Mouse (Mus musculus) cerebral cortex, adult 2 months (tissue): ENCODE results near the gene Hnrnpul1.

Experiments
- WGBS: fragments of 180-500 bp; shearing (Covaris S2); methylation state at CpG from one replicate; pipeline ENCODE4 v1.1.7; 2018; 5-methylcytosine and 5-hydroxymethylcytosine counted together

Gene Hnrnpul1

DNA sequence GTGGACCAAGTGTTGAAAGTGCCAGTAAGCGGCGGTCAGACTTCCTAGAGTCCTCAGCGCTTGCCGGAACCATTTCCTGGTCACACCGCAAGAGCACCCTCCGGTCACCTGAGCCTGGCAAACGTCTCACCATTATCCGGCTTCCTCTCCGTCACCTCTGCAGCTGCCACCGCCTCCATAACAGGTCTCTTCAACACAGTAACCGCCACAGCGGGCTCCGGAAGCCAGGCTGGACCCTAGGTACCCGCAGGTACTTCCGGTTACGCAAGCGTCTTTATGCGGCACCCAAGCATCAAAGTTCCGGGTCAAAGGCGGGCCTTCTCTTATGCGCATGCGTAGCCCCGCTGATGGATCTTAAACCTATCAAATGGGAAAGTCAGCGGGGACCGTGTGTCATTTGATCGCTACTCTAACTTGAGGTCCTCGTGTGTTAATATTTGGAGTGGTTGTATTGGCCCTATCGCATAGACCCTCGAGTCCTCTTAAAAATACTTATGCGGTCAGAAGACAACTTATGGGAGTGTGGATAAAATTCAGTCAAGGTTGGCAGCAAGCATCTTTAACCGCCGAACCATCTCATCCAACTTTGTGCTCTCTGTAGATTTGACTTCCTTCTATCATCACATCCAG, 35.7 kb downstream of the Hnrnpul1 start, which contains the start of gene Ccdc97:
TSS of gene Ccdc97 (minus strand) at position 301 of the 630 bp plus-strand sequence.
- 2% methylated on average over 32 of the region's 32 CpGs for WGBS

DNA sequence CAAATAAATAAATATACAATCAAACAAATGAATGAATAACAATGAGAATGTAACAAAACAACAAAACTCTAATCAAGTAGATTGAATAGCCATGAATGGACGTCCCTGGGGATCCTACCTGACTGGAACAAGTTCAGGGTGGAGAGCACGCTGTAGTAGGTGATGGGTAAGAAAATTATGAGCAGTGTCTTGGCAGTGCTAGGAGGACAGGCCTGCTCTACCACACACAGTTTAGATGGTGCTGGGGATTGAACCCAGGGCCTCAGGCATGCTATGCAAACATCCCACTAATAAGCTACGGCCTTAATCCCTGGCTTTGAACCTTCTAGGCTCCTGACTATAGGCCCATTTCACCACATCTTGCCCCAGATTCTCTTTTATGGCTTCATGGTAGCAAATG, 37.1 kb downstream of the Hnrnpul1 start:
- WGBS: 89% methylated on average over 3 of the region's 3 CpGs

DNA sequence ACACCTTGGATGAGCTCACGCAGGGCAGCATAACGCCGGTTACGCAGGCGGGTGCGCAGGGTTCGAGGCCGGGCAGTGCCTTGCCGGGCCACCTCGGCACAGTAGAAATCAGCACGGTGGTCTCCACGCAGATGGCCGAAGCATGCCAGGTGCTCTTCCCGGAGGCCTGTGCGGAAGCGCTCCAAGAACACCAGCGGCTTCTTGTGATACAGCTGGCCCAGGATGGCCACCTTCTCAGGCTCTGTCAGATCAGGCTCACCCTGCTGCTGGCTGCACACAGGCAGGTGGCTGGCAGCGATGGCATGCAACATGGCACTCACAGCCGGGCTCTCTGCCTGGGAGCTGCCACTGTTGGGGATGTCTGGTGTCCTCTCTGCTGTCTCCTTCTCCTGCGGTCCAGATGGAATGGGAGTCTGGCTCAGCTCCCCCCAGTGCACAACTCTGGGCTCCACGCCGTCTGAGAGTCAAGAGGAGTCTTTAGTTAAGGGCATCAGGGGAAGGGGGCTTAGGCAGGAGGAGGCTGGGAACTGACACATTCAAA, 38.8 kb downstream of the Hnrnpul1 start:
- WGBS: 93% methylated on average over 22 of the region's 22 CpGs

DNA sequence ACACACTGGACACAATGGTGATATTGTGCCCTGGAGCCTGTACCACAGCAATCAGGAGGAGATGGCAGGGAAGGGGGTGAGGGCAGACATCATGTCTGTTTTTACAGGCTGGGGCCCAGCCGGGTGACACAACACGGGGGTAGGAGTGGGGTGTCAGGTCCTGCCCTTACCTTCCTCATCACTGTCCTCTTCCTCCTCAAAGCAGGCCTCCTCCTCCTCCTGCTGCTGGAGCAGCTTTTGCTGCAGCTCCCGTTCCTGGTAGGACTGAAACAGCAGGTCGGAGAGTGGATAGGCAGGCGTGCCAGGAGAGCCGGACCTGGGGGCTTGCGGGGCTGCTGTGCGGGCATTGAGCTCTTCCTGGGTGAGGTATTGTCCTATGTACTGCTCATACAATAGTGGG, 40.0 kb downstream of the Hnrnpul1 start:
- WGBS: 88% methylated on average over 8 of the region's 8 CpGs

DNA sequence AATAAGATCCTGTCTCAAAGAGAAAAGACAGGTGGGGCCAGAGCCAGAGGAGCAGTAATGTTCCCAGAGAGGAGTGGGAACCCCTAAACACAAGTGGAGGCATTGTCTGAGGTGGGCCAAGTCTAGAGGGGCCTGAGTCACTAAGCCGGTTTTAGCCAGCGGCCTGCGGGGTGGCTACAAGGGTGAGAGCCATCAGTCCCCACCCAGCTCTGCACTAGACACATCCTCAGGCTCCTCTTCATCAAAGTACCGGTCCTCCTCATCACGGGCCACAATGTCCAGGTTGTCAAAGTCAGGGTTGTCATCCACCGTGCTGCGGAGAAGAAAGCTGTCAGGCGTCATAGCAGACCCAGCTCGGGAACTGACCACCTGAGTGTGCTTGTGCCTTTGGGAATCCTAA, 41.8 kb downstream of the Hnrnpul1 start:
- 87% methylated on average over 9 of the region's 9 CpGs for WGBS

DNA sequence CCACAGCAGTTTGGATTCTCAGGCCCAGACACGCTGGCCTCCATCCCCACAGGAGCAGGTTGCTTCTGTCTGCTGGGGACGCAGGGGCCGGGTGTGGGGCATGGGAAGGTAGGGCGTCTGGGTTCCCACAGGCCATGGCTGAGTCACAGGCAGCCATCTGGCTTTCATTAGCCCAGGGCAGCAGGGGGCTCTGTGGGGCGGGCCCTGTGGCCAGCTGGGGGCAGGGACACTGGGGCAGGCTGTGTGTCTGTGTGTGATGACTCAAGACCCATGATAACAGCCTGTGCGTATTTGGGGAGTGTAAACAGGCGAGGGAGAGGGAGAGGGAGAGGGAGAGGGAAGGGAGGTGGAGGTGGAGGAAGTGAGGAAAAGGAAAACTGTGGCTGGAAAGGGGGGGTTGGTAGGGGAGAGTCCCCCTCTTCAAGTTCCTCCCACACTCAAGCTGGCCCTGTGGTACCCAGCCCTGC, 42.8 kb downstream of the Hnrnpul1 start:
- 32% methylated on average over 7 of the region's 7 CpGs for WGBS

DNA sequence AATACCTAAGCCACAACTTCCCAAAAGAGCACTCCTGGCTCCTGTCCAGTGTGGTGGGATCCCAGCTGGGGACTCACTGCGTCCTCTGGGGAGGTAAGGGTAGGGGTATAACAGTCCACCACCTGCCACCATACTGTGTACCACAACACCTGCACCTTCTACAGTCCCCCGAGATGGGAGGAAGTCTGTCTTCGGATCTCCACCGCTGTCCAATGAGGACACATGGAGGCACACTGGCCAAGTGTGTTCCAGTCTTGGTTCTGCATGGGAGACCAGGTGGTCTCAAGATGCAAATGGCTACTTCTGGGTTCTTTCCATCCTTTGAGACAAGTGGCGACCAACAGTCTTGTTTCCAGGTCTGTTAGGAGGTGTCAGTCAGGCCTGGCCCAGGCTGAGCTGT, 43.4 kb downstream of the Hnrnpul1 start:
- 71% methylated on average over 5 of the region's 5 CpGs for WGBS

DNA sequence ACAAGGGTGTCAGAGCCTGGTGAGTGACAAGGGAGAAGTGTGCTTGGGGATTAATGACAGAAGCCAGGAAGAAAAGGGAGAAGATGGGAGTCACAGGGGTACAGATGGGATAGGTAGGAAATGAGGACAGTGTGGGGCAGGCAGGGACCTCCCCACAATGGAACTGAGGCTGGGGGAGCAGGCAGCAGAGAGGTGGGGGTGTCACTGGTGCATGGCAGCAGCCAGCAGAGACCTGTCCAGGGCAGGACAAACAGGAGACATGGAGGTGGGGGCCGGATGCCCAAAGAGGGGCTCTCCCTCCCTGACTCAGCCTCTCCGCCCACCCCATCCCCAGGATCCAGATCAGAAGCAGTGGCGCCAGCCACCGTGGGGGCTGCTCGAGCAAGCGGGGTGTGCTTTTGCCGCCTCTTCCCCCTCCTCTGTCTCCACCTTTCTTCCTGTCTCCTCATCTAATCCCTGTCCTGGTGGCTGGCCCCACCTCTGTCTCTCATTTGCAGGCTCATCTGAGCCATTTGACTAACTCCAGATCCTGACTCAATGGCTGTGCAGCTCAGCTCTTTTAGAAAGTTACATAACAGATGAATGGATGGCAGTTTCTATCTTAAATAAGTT, 43.9 kb downstream of the Hnrnpul1 start:
- WGBS: 8% methylated on average over 7 of the region's 7 CpGs

DNA sequence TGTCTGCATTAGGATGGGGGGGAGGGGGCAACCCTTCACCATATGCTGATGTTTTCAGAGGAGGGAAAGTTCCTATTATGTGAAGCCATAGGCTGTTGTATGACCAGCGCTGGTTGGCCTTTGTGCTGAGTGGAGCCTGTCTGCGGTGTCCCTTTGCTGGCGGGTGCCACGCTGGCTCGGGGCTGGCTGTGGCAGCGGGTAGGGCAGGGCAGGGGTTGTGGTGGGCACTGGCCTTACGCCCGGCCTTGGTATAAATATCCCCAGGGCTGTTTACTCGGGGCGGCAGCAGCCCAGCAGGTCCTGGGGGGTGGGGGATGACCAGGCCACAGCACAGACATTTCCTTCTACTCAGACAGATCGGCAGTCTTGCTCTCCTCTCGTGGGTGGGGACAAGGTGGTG, 44.6 kb downstream of the Hnrnpul1 start:
- WGBS: 11% methylated on average over 12 of the region's 12 CpGs

DNA sequence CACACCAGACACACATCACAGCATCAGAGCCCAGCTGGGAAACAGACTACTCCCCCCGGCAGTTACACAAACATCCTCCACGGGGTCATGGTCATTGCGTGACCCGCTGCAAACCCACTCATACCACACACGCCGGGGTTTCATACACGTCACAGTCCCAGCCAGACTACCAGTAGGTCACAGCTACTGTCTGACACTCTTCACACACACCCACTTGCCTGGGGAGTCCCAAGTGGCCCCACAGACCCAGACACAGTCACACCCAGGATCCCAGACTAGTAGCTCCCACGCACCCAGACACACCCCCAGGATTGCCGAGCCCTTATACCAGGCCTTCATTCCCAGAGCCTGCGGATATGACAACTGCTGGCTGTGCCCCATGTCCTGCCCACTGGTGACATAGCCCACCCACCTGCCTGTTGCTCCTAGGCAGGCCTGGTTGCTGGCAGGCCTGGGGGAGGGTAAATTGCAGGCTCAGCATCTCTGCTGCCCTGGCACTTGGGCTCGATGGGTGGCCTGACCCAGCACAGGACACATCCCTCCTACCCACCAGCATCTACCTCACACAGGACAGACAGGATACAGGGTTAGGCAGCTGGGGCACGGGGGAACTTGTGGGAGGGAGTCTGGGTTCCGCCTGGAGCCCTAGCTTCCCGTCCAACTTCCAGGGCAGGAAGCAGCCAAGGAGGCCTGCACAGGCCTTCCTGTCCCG, 46.8 kb downstream of the Hnrnpul1 start:
- 61% methylated on average over 15 of the region's 15 CpGs for WGBS

DNA sequence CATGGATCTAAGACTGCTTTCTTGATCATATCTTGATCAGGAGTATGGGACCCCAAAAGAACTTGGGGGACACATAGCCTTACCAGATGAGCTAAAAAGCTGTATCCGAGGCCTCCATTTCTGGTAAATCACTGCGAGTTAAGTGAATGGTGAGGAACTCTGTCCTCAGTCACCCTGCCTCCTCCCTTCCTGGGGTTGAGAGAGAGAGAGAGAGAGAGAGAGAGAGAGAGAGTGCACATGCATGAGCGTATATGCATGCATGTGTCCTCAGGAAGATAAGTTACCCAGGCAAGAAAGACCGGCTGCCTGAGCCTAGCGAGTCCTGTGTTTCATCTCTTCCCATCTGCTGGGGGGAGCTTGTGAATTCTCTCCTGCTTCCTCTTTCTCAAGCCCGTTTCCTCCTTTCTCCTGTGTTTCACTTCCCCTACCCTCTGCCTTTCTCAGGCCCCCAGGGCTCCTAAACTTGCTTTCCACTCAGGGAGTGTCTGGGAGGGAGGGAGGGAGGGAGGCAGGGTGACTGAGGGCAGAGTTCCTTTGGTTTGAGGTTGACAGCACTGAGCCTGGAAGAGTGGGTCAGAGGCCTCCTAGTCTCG, 47.9 kb downstream of the Hnrnpul1 start:
- 55% methylated on average over 7 of the region's 7 CpGs for WGBS

DNA sequence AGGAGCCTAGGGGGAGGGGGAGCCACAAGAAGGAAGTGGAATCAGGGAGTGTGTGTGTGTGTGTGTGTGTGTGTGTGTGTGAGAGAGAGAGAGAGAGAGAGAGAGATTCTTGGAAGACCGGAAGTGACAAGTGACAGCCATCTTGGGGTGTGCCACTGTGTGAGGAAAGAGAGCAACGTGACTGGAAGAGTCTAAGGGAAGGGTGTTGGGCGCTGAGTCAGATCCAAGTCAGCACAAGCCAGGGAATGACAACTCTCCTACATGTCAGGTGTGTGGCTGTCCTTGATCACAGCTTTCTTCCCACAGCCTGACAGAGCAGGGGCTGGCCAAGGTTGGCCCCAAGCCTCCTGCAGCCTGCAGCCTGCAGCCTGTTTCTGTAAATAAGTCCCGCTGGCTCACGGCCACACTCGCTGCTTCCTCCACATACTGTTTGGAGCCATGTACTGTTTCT, 48.7 kb downstream of the Hnrnpul1 start:
- WGBS: 27% methylated on average over 6 of the region's 6 CpGs

DNA sequence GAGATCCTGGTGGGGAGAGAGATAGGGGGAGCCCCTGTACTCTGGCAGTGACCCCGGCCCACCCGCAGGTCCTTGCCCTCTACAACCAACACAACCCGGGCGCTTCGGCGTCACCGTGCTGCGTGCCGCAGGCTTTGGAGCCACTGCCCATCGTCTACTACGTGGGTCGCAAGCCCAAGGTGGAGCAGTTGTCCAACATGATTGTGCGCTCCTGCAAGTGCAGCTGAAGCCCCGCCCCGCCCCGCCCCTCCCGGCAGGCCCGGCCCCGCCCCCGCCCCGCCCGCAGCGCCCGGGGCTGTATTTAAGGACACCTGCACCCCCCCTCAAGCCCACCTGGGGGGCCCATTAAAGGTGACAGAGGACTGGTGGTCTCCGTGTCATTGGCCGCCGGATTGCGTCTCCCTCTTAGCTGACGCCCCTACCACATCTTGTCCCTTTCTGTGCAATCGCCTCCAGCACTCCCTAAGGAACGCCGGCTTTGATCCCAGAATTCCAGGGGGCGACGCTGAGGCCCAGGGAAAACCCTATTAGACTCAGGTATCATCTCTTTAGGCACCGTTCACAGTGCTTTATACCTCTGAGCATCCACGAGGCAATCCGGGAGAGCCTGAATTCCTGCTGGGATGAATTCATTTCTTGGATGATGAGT, 49.7 kb downstream of the Hnrnpul1 start:
- 17% methylated on average over 37 of the region's 37 CpGs for WGBS

DNA sequence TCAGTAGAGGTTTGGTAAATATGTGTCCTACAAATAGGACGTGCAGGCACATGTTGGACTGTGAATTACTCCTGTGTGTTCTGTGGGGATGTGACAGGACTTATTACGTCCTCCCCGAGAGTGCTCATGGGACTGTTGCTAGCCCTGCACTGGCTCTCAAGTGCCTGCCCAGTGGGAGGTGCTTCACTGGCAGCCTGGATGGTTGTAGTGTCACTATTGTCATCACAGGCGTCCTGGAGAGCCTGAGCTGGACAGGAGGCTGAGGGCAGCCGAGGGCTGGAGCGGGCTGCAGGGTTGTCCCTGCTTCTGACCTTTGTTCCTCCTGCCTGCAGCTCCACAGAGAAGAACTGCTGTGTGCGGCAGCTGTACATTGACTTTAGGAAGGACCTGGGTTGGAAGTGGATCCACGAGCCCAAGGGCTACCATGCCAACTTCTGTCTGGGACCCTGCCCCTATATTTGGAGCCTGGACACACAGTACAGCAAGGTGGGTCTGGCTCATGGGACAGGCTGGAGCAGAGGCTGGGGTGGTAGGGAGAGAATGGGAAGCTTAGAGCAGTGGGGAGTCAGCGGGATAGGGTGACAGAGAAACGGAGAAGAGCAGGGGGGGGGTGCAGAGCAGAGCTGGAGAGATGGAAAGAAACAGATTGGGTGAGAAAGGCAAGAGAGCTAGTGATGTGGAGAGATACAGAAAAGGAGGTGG, 50.6 kb downstream of the Hnrnpul1 start:
- WGBS: 43% methylated on average over 10 of the region's 10 CpGs

DNA sequence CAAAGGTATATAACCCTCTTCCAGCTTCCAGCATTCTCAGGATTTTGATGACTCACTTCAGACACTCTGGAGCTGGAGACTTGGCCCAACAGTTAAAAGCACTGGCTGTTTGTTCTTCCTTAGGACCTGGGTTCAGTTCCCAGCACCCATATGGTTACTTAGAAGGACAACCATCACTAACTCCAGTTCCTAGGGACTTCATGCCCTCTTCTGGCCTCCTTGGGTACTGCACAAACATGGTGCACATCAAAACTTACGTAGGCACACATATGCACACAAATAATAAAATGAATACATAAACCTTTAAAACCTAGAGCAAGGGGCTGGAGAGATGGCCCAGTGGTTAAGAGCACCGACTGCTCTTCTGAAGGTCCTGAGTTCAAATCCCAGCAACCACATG, 52.2 kb downstream of the Hnrnpul1 start:
- 97% methylated on average over 2 of the region's 2 CpGs for WGBS

DNA sequence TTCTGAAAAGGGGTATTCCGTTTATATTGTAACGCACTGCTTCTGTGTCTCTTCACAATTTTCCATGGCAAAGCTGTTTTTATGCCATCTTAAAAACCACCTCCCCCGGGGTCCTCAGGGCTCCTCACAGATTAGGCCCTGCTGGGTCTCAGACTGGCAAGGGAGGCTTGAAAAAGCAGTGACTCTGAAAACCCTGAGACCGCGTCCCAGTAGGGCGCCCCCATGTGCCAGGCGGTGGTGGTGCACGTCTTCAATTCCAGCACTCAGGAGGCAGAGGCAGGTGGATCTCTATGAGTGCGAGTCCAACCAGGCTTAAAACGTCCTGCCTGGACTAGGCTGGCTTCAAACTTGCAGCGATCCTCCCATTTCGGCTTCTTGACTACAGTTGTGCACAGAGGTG, 53.8 kb downstream of the Hnrnpul1 start:
- WGBS: 79% methylated on average over 12 of the region's 12 CpGs

DNA sequence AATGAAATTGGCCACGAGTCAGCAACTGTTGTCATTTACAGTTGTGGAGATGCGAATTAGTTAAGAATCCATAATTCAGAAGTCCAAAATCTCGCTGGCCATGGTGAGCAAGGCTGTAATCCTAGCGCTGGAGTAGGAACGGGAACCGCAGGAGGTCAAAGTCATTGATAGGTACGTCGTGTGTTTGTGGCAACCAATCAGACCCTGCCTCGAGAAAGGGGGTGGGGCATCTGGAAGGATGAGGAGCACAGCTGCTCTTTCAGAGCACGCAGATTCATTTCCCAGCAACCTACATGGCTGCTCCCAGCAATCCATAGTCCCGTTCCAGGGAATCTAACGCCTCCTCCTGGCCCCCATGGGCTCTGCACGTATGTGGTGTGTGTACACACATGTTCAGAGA, 54.7 kb downstream of the Hnrnpul1 start:
- WGBS: 61% methylated on average over 13 of the region's 13 CpGs

DNA sequence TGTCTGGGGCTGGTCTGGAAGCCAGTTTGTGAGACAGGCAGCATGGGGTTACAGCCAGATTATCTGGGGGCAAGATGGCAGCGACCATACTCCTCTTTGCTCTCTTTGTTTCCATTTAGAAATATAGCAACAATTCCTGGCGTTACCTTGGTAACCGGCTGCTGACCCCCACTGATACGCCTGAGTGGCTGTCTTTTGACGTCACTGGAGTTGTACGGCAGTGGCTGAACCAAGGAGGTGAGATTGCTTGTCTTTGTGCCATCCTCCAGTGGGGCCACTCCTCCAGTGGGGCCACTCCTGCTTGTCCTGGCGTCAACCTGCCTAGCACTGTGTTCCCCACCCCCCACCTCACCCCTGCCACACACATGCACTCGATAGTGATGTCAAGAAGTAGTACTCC, 60.5 kb downstream of the Hnrnpul1 start:
- WGBS: 56% methylated on average over 8 of the region's 8 CpGs

DNA sequence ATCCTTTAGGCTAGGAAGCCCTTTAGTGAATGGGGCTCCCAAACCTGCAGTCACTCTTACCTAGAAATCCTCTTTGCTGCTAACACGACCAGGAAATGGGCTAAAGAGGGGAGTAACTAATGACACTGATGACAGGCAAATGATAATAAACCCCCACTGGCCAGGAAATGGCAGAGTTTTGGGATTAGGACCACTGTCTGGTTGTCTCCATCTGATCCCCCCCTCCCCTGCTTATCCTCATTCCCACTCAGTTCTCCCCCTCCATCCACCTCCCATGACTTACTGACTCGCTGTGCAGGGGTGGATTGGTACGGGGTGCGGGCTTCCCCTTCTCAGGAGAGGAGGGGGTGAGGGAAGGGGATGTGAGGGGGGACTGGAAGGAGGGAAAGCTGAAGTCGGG, 64.5 kb downstream of the Hnrnpul1 start:
- WGBS: 46% methylated on average over 5 of the region's 5 CpGs

DNA sequence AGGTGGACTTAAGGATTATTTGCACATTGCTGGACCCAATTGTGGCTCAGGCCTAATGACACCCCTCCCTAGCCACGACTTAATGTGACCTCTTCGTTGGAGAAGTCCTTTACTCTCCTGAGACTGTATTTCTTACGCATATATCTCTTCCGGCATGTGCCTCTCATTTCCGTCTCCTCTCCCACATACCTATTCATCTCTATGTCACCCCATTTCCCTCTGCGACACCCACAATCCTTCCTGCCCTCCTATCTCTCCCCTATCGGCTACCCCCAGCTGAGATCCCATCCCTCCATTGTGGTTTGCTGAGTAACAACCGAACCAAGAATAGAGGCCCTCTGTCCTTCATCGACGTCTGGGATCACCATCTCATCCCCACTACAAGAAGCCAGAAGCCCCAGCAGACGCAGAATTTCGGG, 64.9 kb downstream of the Hnrnpul1 start:
- 20% methylated on average over 12 of the region's 12 CpGs for WGBS
